Mouse (Mus musculus) ES-Bruce4 (cell line): Measurements from ENCODE around the gene Cd209a.

Experiments used
- CTCF ChIP-seq: IDR thresholded peaks from one replicate; pipeline ENCODE4 v1.8.1; 2011; ENCODE audit warnings: low read depth, low read length
- POLR2A ChIP-seq: IDR thresholded peaks from one replicate; pipeline ENCODE4 v1.8.1; 2011; ENCODE audit warnings: low read length; ENCODE audit not compliant: insufficient read depth

DNA sequence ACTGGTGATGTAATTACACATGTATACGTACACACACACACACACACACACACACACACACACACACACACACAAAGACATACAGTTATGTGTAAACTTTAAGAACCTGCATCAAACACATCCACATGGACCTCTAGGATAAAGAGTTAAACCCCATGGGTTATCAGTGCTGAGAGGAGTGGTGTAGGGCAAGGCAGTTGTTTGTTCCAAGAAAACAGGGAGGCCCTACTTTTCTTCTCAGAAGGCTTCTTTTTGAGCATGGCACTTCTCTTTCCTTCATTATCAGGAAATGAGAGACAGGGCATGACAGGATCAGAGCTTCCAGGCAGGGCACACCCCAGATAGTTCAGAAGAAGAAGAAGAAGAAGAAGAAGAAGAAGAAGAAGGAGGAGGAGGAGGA lies 14.7 kb downstream of the Cd209a start:
- TF ChIP-seq POLR2A (no peak), CTCF (no peak)
